Mouse (Mus musculus): ENCODE measurements around the gene 0610010K14Rik.

DNA sequence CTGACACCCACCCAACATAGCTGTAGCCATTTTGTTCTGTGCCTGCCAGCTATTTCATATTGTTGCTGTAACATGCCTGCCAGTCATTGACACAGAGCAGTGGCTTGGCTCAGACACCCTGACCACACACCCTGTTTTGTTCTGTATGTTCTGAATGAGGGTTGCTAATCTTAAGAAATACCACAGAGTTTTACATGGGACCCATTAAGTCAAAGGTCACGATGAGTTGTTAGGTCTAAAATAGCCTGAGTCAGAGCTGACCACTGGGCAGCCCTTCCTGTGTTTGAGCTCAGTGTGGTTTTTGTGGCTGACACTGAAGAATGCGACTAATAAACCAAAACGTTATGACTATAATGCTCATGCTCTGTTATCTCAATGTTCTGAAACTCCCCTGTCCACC is 39.4 kb downstream of the 0610010K14Rik start:
- TF ChIP-seq CTCF (IDR thresholded peaks at IDR 0.05; ENCODE audit: insufficient read depth, low read length) (no peak), POLR2A (IDR thresholded peaks at IDR 0.05; ENCODE audit: borderline replicate concordance, extremely low read depth, low read depth, low read length) (no peak)
